Mouse (Mus musculus): ENCODE measurements around the gene Ube2j1. TPM values are rescaled to one million over a fixed set of nuclear protein-coding genes. Genes with fewer than 3 reads are reported as not detected.

The Ube2j1 gene
- total RNA-seq, 1 experiment from 2014 or later, result 61.4 TPM

DNA sequence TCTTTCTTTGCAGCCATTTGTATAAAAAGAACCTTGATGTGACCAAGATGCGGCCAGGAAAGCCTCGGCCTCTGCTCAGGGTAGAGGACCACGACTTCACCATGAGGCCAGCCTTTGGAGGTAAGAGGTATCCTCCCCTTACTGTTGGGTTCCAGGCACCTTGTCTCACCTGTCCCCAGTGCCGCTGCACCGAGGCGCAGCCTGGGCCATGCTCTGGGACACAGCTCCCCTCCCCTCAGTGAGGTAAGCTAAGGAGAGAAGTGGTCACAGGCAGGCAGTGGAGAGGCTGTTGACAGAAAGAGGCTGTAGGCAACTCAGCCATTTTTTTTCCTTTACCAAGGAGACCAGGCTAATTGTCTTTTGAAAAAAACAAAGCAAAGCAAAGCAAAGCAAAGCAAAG is 40.1 kb downstream of the Ube2j1 start:
- no peak for DNase-seq

GRCm38 (mm10) chr4:33072526-33073161 is 41.4 kb downstream of the Ube2j1 start:
- DNase-seq, result no peak

DNA sequence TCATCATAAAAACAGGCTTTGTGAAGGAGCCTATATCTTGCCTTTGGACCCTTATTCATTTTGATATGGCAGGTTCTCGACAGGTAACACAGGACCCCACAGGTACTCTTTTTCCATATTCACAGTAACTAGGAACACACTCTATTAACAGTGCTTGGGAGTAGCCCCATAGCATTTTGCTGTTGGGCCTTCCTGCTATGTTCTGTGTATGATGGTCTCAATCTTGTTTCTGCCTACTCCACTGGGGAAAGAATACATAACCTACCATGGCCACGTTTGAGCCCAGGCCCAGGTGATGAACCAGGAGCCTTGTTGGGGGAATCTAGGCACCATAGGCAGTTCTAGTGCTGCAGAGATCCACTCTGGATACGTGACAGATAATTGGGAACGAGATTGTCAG is 43.2 kb downstream of the Ube2j1 start:
- no peak for DNase-seq

DNA sequence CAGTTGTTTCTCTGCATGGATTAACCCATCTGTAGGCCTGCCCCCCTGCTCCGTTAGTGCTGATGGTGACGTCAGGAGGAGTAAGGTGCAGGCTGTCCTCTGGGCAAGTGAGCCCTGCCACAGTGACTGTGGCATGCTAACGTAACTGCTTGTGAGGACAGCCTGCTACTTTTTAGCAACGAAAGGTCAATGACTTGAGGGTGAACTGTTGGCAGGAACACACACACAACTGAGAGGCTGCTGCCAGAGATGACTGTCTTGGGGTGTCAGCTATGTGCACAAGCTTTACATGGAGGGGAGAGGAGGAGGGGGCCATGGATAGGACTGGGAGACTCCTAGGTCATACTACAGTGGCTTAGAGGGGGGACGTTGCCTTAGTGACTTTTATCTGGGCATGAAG is 43.6 kb downstream of the Ube2j1 start:
- DNase-seq, result no peak

DNA sequence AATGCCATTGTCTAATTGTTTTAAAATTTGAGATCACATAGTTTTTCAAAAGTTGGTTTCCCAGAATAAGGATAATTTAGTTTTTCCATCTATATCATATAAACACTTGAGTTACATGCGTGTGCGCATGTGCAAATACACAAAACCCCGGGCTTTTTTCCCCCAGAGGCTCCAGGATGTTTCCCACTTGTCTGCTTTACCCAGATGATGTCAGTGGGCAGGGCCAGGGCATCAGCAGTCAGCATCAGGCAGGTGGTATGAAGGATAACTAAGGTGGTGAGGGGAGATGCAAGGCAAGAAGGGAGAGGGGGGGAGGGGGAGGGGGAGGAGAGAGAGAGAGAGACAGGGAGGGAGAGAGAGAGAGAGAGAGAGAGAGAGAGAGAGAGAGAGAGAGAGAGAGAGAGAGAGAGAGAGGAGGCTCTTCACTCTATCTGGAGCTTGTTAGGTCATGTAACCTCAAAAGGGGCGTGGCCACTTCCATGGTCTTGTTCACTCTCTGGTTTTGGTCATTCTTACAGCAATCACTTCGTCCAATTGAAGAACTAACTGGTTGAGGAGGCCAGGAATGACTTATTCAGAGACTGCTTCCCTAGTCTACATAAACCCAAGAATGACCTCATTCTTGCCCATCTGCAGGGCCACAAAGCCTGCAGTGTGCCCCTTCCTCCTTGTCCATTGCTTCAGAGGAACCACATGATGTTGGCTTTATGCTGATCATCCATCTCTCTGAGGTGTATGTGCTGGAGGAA is 44.7 kb downstream of the Ube2j1 start:
- DNase-seq, result no peak

GRCm38 (mm10) chr4:33077161-33077560 is 45.9 kb downstream of the Ube2j1 start:
- no peak for DNase-seq

DNA sequence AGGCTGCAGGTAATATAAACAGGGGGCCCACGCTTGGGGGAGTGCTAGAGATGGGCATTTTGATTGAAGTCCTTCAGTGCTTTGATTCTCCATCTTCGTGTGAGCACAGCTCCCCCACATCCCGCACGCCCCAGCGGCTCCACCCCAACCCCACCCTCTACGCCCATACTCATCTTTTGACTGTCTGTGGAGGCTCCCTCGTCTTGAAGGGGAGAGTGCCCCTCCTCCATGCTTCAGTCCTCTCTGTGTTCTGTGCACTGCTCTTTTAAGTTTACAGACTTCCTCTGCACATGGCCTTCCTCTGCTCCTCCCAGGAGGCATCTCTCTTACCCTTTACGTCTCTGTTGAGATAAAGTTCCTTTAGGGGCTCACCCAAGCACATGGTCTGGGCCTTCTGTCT is 46.5 kb downstream of the Ube2j1 start:
- no peak for DNase-seq

- DNase-seq, result no peak
These were observed 47.3 kb downstream of the Ube2j1 start for GRCm38 (mm10) chr4:33078492-33078891.

- DNase-seq, result no peak
These were observed 68.0 kb downstream of the Ube2j1 start for GRCm38 (mm10) chr4:33099118-33099694.

Other genes with a start within 250 kb of the Ube2j1 start
- gene Lyrm2, start 231.2 kb upstream of the Ube2j1 start, total RNA-seq (2021), result 65.9 and 72.1 TPM in 2 replicates
- gene Ankrd6, start 80.6 kb upstream of the Ube2j1 start, total RNA-seq (2021), result 2.4 and 4.8 TPM in 2 replicates
- gene Rragd, start 48.4 kb upstream of the Ube2j1 start, total RNA-seq (2021), result 7.3 and 10.8 TPM in 2 replicates
- 0.27 TPM in 1 of 2 replicates, not detected in the other for gene Gabrr2, start 31.6 kb downstream of the Ube2j1 start, total RNA-seq (2021)
- not detected in 2 replicates for gene Gabrr1, start 101.1 kb downstream of the Ube2j1 start, total RNA-seq (2021)
- gene Pm20d2, start 158.3 kb downstream of the Ube2j1 start, total RNA-seq (2021), result 43.9 and 82.7 TPM in 2 replicates
- gene Srsf12, start 177.6 kb downstream of the Ube2j1 start, total RNA-seq (2021), result 0.94 TPM in 1 of 2 replicates, not detected in the other